Mouse (Mus musculus) neutrophil, adult 5-6 weeks (primary cell): ENCODE data around the gene Defa30. TPM values are rescaled to one million over a fixed set of nuclear protein-coding genes. Genes with fewer than 3 reads are reported as not detected.
"Not testable (repeated sequence)": the region's sequence is repeated elsewhere in the genome, so short reads cannot be mapped to it uniquely, and the experiment has no call there.

Source experiments
- ATAC-seq: fragments of 151-379, 151-347 bp; 2 replicates; pipeline ENCODE4 v1.8.0; 2017; ENCODE audit warnings: mild to moderate bottlenecking, moderate TSS enrichment; ENCODE audit not compliant: insufficient number of reproducible peaks, poor library complexity, low FRiP score, severe bottlenecking; ENCODE audit errors: extremely low read depth
- total RNA-seq: library from RNA; stranded (forward); fragments of 200-1000 nt; gene quantifications from 2 replicates; pipeline ENCODE4 v1.2.3, GENCODE M21; 2017

Defa30 gene
- total RNA-seq, result not detected in 2 replicates

GRCm38 (mm10) chr8:21134342-21134741 lies at the start of gene Defa30:
Gene Defa30, plus strand, starts transcription at chr8:21134642.
- ATAC-seq, result not testable (repeated sequence)

DNA sequence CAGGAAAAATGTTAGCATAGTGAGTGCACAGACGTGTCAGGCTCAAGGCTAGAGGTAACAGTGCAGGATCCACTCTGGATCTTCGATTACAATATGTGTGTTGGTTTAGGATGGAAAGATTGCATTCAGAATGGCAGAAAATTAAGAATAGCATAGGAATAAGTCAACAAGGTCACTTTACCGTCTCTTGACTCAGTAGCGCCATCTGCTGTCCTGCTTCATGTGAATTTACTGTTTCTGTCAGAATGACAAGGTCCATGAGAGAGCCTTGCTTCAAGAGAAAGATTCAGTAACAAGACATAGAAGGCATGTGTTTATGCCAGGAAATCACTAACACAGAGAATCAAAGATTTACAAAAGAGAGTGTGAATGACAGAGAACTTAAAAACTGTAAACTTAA lies 41.3 kb upstream of the Defa30 start:
- ATAC-seq, result no peak

- ATAC-seq, result not testable (repeated sequence)
These were observed 38.5 kb upstream of the Defa30 start, which contains the start of gene Gm14851 for GRCm38 (mm10) chr8:21095950-21096349. Gene Gm14851, minus strand, starts transcription at chr8:21096050.

- ATAC-seq, result not testable (repeated sequence)
These were observed 27.5 kb downstream of the Defa30 start, which contains the start of gene Defa22 for GRCm38 (mm10) chr8:21161977-21162376. Gene Defa22, plus strand, starts transcription at chr8:21162277.

Other genes with a start within 250 kb of the Defa30 start
- gene Defb33, start 242.0 kb upstream of the Defa30 start, total RNA-seq, result not detected in 2 replicates
- not detected in 2 replicates for gene Gm15056, start 232.0 kb upstream of the Defa30 start, total RNA-seq
- gene Gm6040, start 212.6 kb upstream of the Defa30 start, total RNA-seq, result not detected in 2 replicates
- not detected in 2 replicates for gene AY761185, start 189.9 kb upstream of the Defa30 start, total RNA-seq
- not detected in 2 replicates for gene Defa21, start 109.1 kb upstream of the Defa30 start, total RNA-seq
- not detected in 2 replicates for gene Defa23, start 79.6 kb upstream of the Defa30 start, total RNA-seq
- gene Defa35, start 69.6 kb upstream of the Defa30 start, total RNA-seq, result not detected in 2 replicates
- not detected in 2 replicates for gene Defa25, start 50.2 kb upstream of the Defa30 start, total RNA-seq
- gene Gm14851, start 38.6 kb upstream of the Defa30 start, total RNA-seq, result not detected in 2 replicates
- not detected in 2 replicates for gene Defa22, start 27.6 kb downstream of the Defa30 start, total RNA-seq
- not detected in 2 replicates for gene Defa31, start 57.0 kb downstream of the Defa30 start, total RNA-seq
- not detected in 2 replicates for gene Gm15293, start 66.9 kb downstream of the Defa30 start, total RNA-seq
- gene Gm15292, start 115.1 kb downstream of the Defa30 start, total RNA-seq, result not detected in 2 replicates
- not detected in 2 replicates for gene Defa27, start 180.9 kb downstream of the Defa30 start, total RNA-seq
- not detected in 2 replicates for gene Defa29, start 192.4 kb downstream of the Defa30 start, total RNA-seq
- gene Defa2, start 243.9 kb downstream of the Defa30 start, total RNA-seq, result not detected in 2 replicates